Mouse (Mus musculus): ENCODE measurements around the gene Nfkbie.

GRCm38 (mm10) chr17:45542705-45543104, 12.8 kb upstream of the Nfkbie start:
- no peak for TF ChIP-seq UBTF (IDR thresholded peaks at IDR 0.05; ENCODE audit: low read depth, low read length)
- no peak for TF ChIP-seq BHLHE40 (IDR thresholded peaks at IDR 0.05; ENCODE audit: low read depth, low read length)
- TF ChIP-seq CTCF (conservative IDR thresholded peaks at IDR 0.05 in 1 of 2, IDR thresholded peaks at IDR 0.05 in 1 of 2; ENCODE audit: low read depth in 2 of 2, low read length in 2 of 2), result no peak
- no peak for TF ChIP-seq MAX (IDR thresholded peaks at IDR 0.05; ENCODE audit: low read length)

All from CH12.LX (cell line).